Mouse (Mus musculus): ENCODE measurements around the gene Hsd17b14.
"Not testable (repeated sequence)": the region's sequence is repeated elsewhere in the genome, so short reads cannot be mapped to it uniquely, and the experiment has no call there.

The Hsd17b14 gene

DNA sequence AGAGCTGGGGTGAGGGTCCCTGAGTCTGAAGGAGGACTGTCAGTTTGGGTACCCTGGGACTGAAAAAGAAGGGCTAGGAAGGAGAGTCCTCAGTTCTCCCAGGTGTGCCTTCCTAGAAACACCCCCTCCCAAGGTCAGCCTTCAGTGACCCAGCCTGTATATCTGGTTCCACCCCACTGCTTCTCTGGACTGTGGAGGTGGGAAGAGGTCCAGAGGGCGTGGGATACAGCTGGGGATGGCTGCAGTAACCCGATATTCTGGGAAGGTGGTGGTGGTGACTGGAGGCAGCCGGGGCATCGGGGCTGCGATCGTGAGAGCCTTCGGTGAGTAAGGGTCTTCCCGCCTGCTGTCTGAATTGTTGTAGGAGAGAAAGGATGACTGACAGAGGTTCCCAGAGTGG lies at the start of gene Hsd17b14:
Gene Hsd17b14 (plus strand): TSS at position 150 of the 400 bp plus-strand sequence.
- no peak for DNase-seq

DNA sequence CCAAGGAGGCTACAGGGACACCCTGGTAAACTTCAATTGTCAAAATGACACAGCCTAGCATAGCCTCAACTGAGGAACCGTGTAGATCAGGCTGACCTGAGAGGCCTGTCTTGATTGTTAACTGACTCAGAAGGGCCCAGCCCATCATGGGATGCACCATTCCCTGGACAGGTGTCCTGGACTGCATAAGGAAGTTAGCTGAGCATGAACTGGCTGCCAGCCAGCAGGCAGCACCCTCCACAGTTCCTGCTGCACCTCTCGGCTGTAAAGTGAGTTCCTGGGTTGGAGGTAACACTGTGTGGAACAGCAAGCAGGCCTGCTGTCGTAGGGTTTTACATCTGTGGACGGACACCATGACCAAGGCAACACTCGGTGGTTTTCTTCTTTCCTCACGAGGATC lies 47.1 kb upstream of the Hsd17b14 start:
- peak; percentile 40 for DNase-seq

DNA sequence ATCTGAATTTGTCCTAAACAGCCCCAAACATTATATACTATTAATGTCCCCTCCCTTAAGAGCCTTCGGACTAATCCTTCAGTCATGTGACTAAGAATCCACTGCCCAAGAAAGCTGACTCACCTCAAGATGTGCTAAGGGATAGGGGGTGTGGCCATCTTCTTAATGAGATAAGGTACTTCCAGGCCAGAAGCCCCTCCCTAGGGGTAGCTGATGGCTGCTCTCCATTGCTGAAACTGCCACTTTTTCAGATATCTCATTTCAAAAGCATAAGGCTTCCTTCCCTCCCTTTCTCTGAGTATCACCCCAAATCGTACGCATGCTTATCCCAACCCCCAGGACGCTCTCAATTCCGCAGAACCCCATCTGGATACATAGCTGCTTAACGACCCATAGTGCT lies 46.1 kb upstream of the Hsd17b14 start:
- DNase-seq, result no peak

DNA sequence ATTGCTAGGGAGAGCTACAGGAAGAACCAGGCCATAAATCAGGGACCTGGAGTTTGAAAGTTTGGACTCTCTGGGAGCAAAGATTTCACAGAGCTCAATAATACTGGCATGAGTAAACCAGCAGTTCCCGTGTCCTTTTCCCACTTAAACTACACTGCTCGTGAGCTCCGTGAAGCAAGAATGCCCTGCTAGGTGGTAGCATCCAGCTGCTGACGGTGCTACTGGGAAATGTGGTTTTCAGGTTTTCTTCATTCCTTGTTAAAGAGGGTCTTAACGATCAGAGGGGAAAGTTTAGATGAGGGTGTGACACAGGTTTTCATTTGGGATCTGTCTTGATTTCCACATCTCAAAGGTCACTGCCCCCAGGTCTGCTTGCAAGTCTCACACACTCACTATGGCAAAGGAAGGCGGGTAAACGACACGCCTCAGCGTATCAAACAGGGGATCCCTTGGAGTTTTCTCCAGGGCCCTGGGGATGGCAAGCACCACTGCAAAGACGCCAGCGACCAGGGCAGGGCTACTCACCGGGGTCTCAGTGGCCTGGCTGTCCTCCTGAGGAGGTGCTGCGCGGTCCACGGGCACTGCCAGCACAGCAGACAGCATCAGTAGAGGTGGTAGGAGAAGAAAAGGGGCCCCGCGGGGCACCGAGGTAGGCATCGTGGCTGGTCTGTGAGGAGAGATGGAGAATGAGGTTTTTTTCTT lies 45.4 kb upstream of the Hsd17b14 start:
- no peak for DNase-seq

DNA sequence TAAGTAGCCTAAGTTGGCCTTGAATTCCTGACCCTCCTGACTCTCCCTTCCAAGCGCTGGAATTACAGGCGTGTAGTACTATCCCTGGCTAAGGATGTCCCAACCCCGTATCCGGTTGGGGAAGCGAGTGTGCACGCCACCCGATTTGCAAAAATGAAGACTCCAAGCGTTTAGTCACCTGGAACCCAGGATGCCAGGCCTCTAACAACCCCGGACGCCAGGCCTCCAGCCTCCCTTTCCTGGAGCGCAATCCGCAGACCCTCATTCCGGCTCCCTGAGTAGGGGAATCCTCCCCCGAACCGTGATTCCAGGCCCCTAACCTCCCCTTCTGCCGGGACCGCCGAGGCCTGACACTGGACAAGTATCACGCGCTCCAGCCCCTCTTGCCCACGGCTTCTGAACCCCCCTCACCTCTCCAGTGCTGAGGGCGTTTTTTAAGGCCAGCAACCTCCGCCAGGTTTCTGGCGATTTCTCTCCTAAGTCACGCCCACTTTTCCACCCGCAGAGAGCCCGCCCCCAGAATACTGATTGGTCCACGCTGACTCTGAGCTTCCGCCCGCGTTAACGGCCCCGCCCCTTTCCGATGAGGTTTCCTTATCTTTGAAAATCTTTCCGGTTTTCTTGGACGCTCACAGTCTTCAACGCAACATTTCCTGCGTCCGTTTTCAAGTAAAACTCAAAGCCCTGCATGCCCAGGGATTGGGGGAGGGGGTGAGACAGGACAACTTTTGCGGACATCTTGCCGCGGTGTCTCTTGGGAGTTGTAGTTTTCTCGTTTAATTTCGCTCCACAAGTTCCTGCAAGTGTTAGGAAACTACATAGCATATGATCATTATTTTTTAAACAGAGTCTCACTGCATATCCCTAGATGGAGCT lies 44.5 kb upstream of the Hsd17b14 start, which contains the start of gene Nucb1:
Gene Nucb1 (minus strand): TSS at position 495 of the 876 bp plus-strand sequence.
- peak; percentile 96 for DNase-seq

DNA sequence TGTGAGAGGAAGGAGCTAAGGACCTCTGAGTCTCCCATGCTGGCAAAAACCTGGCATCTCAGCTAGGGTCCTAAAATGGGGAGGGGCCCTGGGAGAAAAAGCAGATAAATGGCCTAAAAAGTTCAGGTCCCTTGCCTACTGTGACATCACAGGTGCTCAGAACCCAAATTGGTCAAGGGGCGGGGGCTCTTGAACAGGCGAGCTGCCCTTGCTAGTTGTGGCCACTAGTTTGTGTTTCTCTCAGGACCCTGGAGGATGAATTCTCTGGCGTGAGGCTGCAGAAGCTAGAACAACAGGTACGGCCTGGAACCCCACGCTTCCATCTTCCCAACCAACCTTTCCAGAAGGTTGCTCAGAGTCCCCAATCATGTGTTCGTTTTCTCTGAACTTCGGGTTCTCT lies 40.3 kb upstream of the Hsd17b14 start:
- DNase-seq, result no peak

DNA sequence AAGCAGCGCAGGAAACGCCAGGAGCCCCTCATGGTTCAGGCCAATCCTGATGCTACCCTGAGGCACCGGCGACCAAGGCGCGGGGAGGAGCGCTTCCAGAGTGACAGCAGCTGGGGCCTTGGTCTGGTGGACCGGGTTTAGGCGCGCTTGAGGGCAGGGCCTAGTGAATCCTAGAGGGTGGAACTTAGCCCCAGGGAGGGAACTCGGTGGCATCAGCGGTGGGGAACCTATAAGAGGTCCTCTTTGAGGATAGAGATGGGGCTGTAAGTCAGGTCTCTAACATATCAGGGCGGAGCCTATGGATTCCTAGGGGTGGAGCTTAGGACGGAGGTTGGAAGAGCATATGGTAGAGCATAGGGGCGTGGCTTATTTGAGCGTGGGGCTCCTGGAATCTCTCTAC lies 39.3 kb upstream of the Hsd17b14 start:
- no peak for DNase-seq

DNA sequence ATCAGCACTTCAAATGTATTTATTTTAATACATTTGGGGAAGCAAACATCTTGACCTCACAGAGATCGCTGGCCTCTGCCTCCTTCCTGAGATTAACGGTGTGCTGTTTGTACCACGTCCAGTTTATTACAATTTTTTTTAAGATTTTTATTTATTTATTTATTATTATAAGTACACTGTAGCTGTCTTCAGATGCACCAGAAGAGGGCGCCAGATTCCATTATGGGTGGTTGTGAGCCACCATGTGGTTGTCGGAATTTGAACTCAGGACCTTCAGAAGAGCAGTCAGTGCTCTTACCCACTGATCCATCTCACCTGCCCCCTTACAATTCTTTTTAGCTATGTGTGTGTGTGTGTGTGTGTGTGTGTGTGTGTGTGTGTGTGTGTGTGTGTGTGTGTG lies 37.8 kb upstream of the Hsd17b14 start:
- DNase-seq, result not testable (repeated sequence)

DNA sequence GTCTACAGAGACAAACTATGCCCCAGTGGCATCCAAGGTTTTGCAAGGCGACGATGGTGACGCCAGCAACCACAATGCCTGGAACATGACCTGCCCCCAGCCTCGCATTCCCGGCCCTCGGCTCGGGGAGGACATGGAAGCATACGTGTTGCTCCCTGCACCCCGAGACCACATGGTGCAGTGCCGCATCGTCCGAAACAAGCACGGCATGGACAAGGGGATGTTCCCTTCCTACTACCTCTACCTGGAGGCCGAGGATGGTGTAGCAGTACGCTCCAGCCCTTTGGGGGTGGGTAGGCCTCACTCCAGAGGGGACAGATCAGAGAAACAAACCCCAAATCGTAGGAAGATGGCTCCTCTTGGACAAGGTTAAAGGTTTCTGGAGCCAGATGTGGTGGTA lies 36.1 kb upstream of the Hsd17b14 start:
- DNase-seq, result no peak

DNA sequence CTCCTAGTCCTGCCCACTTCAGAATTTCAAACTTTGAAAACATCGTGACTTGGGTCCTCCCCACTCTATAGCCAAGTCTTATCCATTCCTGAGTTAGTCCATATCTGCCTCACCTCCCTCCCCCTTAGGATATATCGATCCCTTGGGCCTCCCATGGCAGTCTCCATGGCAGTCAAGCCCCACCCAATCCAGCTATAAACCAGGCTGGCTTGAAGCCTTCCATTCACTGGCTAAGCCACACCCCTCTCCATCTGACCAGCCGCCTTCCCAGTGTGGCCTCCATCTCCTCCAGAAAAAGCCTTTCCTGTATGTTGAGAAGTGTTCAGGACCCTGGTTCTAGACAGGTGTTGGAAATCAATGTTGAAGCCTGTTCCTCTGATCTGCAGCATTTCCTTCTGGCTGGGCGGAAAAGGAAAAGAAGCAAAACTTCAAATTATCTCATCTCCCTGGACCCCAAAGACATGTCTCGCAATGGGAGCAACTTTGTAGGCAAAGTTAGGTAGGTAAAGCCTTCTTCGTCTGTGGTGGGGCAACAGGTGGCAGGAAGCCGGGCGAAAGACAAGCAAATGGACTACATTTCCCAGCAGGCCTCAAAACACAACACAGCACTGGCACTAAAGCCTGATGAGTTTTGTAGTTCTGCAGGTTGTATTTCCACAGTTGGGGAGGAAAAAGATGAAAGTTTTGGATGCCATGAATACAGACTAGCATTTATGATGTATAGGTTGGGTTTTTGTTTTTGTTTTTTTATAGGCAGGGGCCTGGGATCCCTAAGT lies 35.2 kb upstream of the Hsd17b14 start:
- DNase-seq, result no peak

DNA sequence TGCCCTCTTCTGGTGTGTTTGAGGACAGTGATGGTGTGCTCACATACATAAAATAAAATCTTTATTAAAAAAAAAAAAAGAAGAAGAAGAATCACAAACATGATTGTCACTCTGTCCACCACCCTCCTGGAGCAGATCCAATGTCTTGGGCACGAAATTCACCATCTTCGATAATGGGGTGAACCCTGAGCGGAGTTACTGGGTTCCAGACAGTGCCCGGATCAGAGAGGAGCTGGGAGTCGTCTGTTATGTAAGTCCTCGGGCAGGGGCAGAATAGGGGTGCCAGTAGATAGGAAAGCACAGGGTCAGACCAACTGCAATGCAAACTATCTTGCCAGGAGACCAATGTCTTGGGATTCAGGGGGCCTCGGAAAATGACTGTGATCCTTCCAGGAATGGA lies 34.1 kb upstream of the Hsd17b14 start:
- DNase-seq, result no peak

DNA sequence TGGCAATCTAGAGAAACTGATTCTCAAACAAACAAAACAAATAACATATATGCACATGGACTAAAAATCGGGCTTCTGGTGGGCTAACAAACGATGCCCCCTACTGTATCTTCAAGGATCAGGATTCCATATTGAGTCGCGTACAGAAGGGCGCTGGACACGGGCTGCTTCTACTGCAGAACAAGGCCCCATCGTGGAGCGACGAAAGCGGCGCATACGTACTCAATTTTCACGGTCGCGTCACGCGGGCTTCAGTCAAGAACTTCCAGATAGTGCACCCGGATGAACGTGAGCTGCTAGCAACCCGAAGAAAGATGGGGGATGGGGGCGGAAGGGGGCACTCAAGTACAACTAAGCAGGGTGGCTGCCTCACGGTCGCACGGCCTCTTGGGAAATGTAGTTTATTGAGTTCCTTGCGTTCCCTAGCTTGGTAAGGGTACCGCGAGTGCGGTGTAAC lies 32.9 kb upstream of the Hsd17b14 start:
- DNase-seq, result peak; percentile 90

DNA sequence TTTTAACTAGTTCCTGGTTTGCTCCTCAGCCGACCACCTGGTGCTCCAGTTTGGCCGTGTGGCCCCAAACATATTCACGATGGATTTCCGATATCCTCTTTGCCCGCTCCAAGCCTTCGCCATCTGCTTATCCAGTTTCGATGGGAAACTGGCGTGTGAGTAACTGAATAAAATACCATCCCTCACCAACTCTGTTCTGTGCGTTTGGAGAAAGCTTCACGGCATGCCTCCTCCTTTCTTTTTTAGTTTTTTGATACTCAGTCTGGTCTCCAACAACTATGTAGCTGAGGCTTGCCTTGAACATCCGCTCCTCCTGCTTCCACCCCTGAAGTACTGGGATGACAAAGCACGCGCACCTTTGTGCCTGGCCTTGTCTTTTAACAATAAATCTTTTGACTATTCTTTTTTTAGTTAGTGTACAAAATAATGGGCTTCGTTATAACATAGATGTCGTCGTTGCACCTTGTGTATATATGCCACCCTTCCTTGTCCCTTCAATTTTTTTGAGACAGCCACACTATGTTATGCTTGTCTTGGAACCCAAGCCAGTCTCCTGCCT lies 32.4 kb upstream of the Hsd17b14 start:
- no peak for DNase-seq

DNA sequence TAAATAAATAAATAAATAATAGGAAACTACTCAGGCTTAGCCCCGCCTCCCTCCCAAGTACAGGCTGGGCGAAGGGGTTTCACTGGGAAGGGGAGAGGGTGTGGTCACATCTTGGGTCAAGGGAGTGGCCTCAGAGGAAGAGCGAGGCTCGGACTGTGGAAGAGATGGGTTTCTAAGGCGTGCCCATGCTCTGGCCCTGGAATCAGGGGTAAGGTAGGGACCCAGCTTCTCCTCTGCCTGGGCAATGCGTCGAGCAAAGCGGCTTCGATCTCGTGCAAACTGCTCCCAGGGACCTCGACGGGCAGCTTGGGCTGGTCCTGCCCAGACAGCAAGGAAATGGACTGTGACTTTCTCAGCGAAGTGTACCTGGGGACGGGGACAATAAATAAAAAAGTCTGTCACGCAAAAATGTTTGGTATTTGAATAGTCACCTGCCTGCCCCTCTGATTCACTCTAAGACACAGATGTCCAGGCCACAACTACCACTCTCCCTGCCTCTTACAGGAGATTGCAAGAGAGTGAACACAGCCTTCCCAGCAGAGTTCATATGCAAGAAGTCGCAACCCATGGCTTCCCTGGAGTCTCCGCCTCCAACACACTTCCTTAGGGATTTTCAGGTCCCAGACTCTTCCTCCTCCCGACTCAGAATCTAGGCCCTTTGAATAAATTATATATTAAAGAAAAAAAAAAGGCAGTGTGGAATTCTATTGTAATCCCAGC lies 31.6 kb upstream of the Hsd17b14 start:
- DNase-seq, result no peak

DNA sequence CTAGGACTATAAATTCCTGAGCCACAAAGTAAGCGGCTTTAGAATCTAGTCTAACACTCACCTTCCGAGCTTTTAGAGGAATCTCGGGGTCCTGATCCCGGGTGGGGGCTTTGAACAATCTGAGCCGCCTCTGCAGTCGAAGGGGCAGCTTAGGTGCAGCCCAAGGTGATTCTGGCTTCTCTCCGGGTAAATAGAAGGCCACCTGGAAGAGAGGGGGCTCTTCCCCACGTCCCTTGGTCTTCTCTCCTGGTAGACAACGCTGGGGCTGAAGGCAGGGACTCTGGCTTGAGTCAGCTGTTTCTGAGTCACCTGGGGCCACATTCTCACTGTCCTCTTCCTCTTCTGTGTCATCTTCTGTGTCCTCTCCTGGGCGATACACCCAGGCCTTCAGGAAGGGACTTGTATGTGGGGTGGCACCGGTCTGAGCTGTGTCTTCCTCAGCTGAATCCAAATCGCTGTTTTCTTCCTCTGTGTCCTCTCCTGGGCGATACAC lies 31.0 kb upstream of the Hsd17b14 start:
- no peak for DNase-seq

DNA sequence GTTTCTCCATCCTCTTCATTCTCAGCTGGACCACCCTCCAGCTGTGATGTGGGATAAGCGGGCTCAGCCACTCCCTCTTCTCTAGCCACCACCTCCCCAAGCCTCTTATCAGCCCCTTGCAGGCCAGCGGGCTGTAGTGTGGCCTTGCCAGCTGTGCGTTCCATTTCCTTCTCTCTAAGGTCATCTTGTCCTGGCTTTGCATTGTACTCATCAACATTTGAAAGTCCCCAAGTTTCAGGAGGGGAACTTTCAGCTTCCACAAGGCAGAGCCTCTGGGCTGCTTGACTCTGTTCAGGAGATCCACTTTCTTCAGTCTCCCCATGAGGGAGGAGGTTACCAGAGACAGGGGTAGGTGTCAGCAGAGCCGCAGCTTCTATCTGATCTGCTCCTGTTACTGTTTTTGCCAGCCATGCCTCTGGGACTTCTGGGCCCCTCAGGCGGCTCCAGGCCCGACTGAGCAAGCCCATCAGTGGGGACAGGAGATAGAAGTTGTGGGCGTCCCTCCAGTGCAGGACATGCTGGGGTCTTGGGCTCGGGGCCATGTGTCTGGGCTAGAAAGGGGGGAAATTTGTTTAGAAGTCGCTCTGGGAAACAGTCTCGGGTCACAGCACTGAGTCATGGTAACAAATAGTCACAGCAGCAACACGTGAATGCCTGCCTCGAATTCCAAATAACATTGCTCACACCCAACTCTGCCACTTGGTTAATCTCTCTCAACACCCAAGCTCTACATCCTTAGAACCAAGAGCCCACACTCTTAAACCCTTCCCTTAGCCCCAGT lies 29.7 kb upstream of the Hsd17b14 start:
- DNase-seq, result peak; percentile 52

DNA sequence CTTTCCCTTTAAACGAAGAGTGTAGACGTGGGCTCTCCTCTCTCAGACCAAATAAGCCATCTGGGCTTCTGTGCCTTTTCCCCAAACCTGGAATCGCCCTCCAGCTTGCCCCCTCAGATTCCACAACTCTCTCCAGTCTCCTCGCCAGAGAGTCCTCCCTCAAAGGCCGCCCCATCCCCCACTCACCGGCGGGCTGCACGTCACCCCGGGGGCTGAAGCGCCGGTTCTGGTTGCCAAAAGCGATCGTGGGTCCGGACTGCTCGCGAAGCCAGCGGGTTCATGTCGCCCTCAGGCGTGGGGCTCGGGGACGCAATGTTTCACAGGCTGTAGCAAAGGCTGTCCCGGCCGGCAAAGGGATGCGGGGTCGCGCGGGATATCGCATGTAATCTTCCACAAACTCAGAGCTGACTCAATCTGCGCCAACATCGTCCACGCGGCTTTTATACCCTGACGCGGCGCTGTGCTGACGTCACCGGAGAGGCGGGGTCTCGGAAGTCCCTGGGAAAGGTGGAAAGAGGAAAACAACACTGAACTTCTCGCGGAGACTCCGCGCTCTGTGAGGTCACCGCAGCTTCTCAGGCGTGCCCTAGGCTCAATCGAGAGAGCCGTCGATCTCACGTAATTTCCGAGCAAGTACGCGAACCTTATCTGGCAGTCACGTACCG lies 28.8 kb upstream of the Hsd17b14 start, which contains the start of the genes Ppp1r15a and Plekha4:
Gene Ppp1r15a (minus strand): TSS at position 460 of the 665 bp plus-strand sequence.
Gene Plekha4 (plus strand): TSS at position 522 of the 665 bp plus-strand sequence.
- DNase-seq, result peak; percentile 98

DNA sequence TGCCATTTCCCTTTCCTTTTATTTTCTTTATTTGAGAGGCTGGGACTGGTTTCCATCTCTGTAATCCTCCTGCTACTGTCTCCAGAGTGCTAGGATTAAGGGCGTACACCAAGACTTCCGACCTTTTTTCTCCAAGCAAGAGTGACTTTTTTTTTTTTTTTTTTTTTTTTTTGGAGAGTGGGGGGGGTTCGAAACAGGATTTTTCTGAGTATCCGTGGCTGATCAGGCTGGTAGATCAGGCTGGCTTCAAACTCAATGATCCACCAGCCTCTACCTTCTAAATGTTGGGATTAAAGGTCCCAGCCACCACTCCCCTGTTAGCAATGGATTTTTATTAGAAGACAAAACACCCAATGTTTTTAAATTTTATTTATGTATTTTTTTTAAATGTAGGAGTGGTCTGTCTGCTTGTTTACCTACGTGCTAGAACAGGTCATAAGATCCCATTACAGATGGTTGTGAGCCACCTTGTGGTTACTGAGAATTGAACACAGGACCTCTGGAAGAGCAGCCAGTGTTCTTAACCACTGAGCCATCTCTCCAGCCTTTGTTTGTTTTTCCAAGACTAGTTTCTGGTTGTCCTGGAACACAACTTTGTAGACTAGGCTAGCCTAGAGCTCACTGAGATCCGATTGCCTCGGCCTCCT lies 28.1 kb upstream of the Hsd17b14 start:
- no peak for DNase-seq

DNA sequence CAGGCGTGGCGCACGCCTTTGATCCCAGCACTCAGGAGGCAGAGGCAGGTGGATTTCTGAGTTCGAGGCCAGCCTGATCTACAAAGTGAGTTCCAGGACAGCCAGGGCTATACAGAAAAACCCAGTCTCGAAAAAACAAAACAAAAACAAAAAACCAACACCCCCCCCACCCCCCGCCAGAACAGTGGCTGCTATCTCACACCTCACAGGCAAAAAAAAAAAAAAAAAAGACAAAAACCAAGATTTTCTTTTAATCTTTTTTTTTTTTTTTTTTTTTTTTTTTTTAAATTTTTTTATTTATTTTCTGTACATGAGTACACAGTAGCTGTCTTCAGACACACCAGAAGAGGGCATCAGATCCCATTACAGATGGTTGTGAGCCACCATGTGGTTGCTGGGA lies 27.5 kb upstream of the Hsd17b14 start:
- DNase-seq, result not testable (repeated sequence)

DNA sequence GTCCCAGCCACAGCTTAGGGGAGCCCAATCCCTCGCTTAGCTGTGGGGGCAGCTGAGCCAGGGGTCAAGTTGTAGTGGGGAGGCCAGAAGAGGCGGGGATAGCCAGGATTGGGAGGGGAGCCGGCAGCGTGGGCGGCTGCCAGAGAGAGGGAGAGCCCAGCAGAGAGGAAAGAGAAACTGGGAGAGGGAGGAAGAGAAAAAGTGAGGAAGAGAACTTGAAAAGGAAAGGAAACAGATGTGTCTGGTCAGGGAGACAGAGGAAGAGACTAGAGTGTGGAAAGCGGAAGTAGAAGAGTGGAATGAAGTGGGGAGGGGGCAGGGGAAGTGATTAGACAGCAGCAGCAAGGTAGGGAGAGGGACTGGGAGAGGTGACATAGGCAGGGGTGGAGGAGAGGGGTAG lies 25.2 kb upstream of the Hsd17b14 start:
- DNase-seq, result no peak
